Mouse (Mus musculus) lung, postnatal 10 days (tissue): Measurements from ENCODE around the gene Ltb.

Experiments used
- DNase-seq: peaks from one replicate; pipeline ENCODE4 v3.0.0; 2021

Gene Ltb

DNA sequence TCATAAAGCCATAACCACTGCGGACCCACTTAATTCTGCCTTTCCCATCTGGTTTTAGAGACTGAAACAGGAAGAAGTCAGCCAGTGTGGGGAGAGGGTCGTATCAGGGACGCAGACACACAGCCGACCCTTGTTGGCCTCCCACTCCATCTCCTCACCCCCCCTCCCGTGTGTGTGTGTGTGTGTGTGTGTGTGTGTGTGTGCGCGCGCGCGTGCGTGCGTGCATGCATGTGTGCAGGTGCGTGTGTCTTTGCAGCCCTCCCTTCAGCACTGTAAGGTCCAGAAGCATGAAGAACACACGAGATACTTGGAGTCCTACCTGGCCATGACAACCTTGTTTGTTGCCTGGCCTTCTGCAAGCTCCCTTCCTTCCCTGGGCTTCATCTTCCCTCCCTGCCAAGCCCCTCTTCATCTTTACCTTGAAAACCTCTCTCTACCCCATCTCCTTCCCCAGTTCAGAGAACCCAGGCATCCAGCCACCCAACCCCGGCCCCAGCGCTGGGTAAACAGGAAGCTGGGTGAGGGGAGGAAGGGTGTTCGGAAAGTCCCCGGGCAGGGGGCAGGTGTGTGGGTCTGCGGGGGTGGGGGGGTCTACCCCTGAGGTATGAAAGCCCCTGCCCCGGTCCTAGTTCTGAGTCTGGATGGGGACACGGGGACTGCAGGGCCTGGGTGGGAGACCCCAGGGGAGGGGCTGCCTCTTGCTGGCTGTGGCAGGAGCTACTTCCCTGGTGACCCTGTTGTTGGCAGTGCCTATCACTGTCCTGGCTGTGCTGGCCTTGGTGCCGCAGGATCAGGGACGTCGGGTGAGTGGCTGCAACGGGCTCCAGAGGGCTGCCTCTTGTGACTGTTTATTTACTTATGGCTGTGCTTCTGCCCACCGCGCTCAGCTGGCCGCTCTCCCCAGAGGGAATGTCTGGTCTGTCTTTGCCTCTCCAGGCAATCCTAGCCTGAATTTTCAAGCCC, at the start of gene Ltb:
TSS of gene Ltb (plus strand) at position 559 of the 963 bp plus-strand sequence.
- peak; percentile 40 for DNase-seq

DNA sequence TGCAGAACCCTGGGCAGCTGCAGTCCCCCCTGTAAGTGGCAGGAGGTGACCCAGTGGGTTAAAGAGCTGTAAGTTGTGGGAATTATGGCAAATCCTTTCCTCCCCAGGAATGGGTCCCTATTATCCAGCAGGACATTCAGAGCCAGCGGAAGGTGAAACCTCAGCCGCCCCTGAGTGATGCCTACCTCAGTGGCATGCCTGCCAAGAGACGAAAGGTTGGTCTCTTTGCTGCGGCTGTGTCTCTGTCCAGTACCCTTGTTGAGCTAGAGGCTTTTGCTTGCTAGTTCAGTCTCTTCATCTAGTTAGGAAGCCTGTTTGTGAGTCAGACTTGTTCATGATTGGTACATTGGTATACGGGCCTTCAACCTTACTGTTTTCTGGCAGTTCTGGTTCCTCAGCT, 48.1 kb upstream of the Ltb start:
- no peak for DNase-seq

DNA sequence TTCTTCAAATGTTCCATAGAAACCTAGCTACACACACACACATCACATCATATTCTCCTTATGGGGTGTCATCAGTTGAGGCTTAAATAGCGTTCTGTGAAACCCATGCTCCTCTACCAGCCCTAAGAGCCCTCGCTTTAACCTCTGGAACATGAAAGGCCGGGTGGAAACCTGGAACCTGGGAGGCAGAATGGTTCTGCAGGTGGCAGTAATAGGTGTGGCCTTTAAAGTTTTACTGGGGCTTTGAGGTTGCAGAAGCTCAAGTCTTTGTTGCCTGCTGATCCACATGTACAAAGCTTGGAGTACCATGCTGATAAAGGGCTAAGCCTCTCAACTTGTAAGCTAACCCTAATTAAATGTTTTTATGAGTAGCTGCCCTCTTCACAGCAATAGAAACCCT, 46.9 kb upstream of the Ltb start:
- no peak for DNase-seq

DNA sequence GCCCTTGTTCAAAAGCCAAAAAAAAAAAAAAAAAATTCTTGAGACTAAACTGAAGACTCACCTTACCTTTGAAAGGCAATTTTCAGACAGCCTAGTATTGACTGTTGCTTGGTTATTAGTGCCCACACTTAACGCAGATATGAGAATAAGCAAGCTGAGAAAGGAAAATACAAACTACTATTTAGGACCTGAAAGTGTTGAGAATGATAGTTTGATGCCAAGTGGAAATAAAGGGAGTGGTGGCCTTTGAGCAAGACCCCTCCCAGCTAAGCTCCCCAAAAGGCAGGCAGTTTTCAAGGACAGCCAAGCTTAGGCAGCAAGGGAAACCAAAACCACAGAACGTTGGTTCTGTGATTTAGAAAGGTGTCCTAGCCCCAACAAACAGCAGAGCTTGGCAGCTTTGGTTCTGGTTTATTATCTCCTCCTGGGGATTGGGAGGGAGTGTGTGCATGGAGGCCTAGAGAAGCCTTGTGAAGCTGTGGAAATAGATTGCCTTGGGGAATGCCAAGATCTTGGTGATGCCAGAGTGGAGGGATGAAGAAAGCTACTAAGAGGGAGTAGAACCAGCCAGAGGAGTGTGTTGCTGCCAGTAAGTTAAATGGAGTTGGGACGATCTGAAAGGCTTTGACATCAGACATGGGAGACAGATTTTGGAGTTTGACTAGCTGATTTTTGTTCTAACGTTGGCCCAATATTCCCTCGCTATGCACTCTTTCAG, 46.2 kb upstream of the Ltb start:
- DNase-seq, result no peak

DNA sequence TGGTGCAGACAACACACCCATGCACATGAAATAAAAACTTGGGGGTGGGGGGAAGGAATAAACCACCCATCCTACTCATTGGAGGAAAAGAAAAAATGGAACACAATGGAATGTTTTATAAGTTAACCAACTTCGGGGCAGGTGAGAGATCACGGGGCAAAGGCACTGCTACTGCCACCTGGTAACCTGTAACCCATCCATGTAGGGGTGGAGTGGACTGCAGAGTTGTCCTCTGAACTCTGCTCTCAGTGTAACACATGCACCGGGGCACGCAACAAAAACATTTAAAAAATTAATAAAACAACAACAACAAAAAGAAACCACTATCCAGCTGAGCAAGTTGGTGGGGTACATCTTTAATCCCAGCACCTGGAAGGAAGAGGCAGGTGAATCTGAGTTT, 42.1 kb upstream of the Ltb start:
- no peak for DNase-seq

DNA sequence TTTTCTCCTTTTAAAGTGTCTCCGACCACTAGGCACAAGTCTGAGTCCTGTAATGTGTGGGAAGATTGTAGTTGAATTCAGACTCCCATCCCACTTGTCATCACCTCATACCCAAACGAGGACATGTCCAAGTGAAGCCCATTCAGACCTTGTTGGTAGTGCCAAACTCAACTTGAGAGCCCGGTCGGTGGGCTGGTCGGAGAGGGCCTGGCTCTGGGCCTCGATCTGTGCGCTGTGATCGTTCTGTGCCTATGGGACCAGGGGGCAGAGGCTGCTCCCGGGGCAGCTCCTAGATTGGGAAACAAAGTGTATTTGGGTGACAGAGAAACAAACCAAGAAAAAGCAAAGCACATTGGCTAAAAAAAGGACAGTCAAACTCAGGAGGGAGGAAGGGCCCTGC, 41.2 kb upstream of the Ltb start:
- no peak for DNase-seq

DNA sequence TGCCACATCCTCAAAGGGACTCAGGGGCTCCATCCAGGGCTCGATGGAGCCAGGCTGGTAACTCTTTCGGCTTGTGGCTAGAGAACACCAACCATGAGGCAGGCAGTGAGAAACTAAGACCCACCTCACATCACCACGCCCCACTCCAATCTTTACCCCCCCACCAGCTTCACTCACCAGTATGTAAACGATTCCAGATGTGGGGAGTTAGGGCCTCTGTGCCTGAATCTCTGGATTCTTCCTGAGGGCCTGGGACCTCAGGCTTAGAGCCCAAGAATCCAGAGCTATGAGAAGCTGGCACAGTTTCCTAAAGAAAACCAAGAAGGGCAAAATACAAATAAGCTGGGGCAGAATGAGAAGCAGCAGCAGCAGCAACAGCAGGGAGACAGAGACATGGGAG, 40.3 kb upstream of the Ltb start:
- DNase-seq, result no peak

DNA sequence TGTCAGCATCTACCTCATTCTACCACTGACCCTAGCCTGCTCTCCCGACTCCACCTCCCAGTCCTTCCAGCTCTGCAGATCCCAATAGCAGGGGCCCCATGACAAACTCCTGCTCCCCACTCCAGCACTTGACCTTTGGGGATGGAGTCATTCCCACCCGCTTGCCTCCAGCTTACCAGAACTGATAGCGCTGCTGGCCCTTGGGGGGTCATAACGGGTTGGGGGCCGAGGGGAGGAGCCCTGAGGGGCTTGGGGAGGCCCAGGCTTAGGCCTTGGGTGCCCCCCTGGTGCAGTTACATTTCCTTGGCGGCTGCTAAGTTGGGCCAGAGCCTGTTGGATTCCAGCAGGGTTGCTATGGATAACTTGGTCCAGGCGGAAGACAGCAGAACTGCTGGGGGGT, 39.6 kb upstream of the Ltb start:
- DNase-seq, result no peak

DNA sequence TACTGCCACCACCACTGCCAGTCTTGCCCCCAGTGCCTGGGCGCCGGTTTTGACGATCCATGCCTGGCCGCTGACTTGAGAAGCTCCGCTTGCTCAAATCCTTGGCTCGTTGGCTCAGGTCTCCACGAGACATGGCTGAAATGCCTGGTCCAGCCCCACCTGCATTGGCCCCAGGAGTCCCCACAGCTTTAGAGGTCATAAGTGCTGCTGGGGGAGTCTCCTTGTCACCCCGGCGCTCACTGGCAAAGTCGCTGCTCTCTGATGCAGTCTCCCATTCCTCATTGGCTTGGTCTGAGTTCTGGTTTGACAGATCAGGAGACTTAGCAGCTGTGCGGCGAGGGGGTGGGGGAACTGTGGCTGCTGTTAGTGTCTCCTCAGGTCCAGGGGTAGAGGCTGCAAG, 38.8 kb upstream of the Ltb start:
- DNase-seq, result no peak

DNA sequence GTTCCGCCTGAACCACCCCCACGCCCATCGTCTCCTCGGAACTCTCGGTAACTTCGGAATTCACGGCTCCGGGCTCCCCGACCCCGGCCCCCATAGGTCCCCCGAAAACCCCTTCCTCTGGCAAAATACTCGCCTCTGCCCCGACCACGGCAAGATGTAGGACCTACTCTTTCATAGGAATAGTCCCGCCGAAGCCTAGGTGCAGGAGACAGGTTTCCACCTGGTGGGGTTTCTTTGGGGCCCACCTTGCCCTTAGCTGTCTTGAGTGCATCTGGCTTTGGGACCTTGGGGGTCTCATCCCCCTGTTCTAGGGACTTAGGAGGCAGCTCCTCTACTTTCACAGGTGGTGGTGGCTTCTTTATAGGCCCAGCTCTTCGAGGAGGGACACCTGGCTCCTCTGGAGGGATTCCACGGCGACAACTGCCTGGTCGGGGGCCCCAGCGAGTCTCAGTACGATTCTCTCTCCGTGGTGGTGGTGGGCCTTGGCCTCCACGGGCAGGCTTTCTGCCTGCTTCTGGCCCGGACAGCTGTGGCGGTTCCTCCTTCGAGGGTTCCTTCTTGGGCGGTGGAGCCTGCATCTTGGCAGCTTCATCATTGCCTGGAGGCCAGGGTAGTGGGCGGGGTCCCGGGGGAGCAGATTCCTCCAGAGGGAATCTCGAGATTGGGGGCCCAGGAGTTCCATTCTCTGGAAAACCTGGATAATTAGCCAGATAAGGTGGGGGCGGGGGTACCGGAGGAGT, 37.6 kb upstream of the Ltb start:
- no peak for DNase-seq

DNA sequence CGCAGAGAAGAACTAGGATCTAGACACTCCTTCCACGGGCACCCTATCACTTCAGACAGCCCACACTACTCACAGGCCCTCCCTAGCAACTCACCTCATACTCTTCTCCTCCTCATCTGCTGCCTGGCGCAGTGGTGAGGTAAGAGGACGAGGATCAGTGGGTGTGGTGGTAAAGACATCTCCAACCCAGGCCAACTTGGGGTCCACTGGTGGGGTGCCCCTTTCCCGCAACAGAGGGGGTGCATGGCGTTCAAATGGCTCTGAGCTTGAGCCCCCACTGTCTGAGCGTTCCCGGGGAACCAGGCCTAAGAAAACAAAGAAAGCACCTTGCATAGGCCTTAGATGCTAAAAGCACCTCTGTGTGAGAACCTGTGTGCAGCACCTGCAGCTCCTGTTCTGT, 37.0 kb upstream of the Ltb start:
- DNase-seq, result no peak

DNA sequence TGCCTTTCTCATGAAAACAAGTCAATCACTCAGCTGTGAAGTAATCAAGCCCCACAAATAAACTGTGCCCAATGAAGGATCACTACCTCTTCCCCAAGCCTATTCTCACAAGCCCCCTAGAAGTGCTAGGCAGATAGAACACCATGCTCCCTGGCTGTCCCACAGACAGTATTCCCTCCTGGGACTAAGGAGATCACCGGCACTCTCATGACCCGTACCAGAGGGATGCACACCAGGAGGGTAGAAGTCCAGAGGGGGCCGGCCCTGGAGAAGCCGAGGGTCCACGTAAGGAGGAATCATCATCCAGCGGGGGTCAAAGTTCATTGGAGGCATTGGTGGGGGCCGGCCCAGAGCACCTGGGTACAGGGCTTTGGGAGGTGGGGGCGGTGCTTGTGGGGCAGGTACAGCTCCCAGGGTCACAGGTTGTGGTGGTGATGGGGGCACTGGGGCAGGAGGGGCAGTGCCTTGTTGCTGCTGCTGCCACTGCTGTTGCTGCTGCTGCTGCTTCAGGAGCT, 36.5 kb upstream of the Ltb start:
- no peak for DNase-seq

DNA sequence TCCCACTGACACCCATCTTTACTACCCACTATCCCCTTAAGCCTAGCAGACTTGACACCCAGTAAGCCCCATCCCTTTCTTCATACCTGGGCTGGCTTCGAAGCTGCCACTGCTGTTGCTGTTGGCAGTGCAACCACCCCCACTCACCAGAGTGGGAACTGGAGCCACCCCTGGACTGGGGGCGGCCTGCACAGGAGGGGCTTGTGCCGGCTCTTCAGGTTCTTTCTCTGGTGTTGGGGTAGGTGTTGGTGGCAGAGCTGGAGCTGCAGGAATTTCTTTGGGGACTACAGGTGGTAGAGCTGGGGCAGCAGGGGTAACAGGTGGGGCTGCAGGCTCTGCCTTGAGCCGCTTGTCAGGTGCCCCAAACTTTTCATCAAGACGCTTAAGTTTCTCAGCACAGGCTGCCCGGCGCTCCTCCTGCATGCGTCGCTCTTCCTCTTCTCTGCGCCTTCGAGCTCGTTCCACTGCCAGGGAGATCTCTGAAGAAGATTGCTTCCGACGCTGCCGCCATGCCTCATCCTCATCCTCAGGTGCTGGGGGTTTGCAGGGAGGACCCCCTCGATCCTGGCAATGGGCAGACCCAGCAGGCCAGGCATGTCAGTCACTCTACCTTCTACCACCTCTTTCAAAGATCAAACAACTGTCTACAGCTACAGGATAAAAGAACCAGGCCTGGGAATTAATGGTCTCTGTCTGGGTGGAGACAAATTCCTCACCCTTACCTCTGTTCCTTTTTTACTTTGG, 35.2 kb upstream of the Ltb start:
- no peak for DNase-seq

DNA sequence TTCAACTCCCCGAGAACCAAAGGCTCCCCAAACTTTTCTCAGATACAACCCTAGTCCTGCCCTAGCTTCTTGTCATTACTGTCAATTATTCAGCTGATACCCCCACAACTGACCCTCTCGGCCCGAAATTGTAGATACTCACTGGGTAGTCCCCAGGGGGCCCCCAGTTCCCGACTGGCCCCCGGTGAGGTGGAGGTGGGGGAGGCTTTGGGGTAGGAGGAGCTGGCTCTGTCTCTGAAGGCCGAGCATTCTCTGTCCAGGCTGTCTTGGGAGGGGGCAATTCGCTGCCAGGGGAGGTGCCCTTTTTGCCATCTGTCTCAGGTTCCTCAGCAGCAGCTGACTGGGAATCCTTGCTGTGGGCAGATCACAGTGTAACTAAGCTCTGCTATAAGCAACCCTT, 34.6 kb upstream of the Ltb start:
- DNase-seq, result no peak

DNA sequence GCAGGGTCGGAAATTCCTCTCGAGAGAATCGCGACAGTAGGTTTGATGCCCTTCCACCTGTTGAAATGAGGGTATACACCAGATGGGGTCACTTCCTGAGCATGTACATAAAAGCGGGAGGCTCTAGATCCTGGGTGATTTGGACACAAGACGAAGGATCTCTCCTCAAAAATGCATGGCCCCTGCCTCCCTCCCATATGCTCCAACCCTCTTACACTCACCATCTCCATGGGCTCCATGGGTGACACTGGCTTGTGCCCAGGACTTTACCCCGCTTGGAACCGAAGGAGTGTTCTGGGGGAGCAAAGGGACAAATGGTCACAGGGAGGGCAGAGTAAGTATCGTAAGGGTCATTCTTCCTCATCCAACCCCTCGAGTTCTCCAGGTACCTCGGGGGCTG, 32.8 kb upstream of the Ltb start:
- no peak for DNase-seq

DNA sequence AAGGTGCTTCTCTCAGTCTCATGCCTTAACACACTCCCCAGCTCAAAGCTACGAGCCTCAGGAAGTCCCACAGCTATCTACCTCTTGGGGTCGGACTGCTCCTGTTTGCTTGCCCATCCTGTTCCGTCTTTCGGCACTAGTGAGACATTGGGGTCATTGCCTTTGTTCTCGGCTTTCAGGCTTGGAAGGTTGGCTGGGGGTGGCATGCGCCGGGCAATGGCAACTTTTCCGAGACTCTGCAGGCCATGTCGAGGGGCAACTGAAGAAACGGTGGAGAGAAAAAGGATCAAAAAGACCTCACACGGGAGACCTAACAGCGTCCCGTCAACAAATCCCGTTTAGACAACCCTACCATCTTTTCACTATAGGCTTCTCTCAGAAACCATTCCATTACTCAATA, 32.1 kb upstream of the Ltb start:
- DNase-seq, result no peak

DNA sequence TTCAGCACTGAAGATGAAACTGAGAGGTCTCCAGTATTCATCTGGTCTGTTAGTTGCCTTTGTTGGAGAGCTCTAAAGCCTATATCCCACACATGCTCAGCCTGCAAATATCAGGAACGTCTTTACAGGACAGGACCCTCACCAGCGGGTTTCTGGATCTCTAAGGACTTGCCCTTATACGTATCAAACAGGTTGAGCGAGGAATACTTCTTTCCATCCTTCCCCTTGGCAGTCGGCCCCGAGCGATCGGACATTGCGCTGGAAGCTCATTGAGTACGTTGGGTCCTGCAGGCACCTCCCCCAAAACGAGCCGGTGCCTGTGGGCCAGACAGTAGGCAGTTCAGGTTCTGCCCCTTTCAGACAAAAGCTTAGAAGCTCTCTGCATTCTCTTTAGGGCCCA, 31.5 kb upstream of the Ltb start:
- DNase-seq, result peak; percentile 55

DNA sequence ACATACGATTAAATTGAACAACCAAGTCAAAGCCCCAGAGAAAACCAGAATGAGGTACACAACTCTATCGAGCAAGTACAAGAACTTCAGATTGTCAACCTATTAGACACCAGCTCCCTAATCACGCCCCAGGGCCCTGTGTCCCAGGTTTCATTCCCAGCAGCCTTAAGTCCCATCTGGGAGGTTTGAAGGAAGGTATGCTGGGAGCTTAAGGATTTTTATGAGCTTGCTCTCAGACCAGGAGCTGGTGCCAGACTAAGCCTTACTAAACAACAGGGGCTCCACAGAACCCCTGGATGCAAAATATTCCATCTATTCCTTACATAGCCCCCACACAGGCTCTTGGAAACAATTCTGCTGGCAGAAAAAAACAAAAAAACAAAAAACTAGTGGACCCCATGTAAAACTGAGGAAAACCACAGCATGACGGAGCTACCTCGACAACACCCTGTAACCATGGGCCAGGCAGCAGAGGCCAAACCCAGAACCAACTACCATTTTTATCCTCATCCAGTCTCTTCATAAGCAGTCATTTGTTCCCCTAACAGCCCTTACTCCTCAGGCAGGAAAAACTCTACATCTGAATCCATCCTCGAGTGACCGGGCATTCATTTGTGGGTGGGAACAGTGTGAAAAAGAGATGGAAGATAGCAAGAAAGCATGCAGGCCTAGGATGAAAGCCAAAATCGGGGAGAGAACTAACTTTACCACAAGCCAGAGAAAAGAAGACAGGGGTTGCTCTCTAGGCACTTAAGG, 30.7 kb upstream of the Ltb start:
- no peak for DNase-seq

DNA sequence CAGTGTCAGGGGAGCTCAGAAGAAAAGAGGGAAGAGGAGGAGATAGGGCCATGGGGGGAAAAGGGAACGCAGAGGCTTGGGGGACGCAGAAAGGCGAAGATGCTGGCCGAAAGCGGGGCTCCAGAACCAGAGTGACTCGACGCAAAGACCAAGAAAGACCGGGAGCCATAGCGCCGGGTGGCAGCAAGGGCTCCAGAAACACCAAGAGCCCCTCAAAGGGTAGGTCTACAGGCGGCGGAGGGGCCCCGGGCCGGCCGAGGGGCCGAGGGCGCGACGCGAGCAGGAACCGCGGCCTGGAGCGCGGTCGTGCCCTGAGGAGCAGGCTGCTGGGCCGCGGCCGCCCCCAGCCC, 30.0 kb upstream of the Ltb start:
- DNase-seq, result no peak

DNA sequence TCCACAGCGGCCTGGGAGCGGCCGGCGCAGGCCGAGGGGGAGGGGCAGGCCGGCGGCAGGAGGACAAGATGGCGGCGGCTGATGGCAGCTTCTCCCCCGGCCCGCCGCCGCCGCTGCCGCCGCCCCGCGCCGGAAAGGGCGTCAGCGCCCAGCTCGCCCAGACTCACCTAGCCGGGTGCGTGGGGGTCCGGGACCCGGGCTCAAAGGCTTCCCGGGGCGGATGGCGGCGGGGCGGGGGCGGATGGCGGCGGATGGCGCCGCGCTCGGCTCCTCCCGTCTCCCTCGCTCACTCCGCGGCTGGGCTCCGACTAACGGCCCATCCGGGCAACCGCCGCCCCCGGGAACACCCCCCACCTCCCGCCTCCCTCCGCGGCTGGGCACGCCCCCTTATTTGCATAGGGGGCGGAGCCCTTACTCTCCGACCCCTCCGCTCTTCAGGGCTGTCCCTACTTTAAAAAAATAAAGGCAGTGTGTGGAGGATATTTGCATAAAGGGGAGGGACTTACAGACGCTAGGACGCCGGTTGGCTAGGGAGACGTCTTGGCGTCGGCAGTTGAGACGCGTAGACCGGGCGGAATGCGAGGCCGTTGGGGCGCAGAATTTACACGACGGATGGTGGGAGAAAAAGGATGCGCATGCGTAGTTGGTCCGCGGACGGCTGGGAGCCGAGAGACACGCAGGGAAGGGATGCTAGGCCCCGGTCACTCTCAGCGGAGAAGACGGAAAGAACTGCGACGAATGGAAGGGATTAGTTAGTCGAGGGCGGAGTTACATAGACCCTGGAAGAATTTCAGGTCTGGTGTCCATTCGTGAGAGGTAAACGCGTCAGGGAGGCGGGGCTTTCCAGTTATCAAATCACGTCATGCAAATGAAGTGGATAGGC, 29.4 kb upstream of the Ltb start, which contains the start of gene Prrc2a:
TSS of gene Prrc2a (minus strand) at position 330 of the 883 bp plus-strand sequence.
- peak; percentile 98 for DNase-seq
